Mouse (Mus musculus): Measurements from ENCODE around the gene Gm3336. TPM values are rescaled to one million over a fixed set of nuclear protein-coding genes. Genes with fewer than 3 reads are reported as not detected.

The Gm3336 gene
- polyA plus RNA-seq, 1 experiment from 2014 or later = 0.47 TPM

DNA sequence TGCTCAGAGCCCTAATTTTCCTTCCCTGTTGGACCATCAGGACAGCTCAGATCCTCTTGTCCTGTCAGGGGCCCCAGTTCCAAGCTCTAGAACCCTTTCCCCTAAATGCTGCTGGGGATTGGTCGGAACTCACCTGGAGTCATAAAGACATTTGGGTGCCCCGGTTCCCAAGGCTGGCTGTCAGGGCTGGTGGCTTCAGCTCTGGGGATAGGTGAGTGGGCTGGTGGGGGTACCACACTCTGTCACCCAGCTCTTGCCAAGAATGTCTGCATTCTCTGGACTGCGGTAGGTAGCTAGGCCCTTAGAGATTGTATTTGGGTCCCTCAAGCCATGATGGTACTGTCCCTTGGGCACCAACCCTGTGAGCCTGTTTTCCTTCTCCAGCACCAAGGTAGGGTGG lies 15.1 kb upstream of the Gm3336 start, which contains the start of gene Iqcn:
Iqcn (plus strand) TSS at position 171 of the 400 bp plus-strand sequence.
- H3K9me3 ChIP-seq (replicated peaks; ENCODE audit: control insufficient read depth, low read length) = no peaks in the 10 kb centered on the region
- no peaks in the 10 kb centered on the region for H3K36me3 ChIP-seq (ENCODE audit: control insufficient read depth, insufficient read depth)
- no peak within 1 kb of the TSS for H3K4me3 ChIP-seq (ENCODE audit: low read depth, low read length)
- WGBS (ENCODE audit: insufficient replicate concordance) = 83% methylated on average over 3 of the region's 3 CpGs
- H3K27me3 ChIP-seq (ENCODE audit: control insufficient read depth, insufficient read depth, low read depth, low read length) = no peaks in the 10 kb centered on the region
- no peak for ATAC-seq (ENCODE audit: low read depth)
- peaks cover 13% of the 10 kb centered on the region for H3K4me1 ChIP-seq (ENCODE audit: control insufficient read depth, low read depth, low read length)
- no peak within 1 kb of the TSS for H3K4me2 ChIP-seq (ENCODE audit: low read depth, low read length)
- H3K27ac ChIP-seq (ENCODE audit: low read length) = no peak within 1 kb of the TSS
- H3K9ac ChIP-seq (ENCODE audit: low read depth, low read length) = no peak within 1 kb of the TSS

DNA sequence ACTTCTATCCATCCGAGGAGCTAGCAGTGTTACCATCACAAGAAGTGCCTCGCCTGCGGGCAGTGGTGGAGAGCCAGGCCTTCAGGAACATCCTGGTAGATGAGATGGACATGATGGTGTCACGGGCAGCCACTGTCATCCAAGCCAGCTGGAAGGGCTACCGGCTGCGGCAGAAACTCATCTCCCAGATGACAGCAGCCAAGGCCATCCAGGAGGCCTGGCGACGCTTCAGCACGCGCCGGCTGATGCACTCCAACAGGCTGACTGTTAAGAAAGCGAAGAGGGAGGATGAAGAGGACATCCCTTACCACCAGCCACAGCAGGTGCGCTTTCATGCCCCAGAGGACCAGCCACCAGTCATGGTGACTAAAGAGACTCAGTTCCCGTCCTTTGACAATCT lies 10.1 kb upstream of the Gm3336 start:
- H3K4me1 ChIP-seq (ENCODE audit: control insufficient read depth, low read depth, low read length) = no peaks in the 10 kb centered on the region
- ATAC-seq (ENCODE audit: low read depth) = no peak
- WGBS (ENCODE audit: insufficient replicate concordance) = 72% methylated on average over 14 of the region's 14 CpGs

DNA sequence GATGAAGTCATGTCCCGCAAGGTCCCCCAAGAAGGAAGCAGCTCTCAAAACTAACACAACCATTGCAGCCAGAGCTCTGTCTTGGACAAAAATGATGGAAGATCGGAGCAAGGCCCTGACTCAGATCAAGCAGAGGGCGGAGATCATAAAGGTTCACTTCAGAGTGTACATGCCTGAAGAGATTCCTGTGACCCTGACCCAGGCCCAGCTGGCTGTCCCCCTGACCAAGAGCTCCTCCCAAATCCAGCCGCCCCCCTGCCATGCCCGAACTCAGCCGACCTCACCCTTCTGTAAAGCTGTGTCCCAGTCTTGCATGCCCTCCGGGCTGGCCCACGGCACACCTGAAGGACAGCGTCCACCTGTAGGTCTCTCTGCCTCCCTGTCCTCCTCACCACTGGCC lies 8.5 kb upstream of the Gm3336 start:
- no peak overlapping the region for H3K27ac ChIP-seq (ENCODE audit: low read length)
- no peak overlapping the region for H3K4me2 ChIP-seq (ENCODE audit: low read depth, low read length)
- 75% methylated on average over 9 of the region's 9 CpGs for WGBS (ENCODE audit: insufficient replicate concordance)
- H3K4me3 ChIP-seq (ENCODE audit: low read depth, low read length) = no peak overlapping the region
- H3K4me1 ChIP-seq (ENCODE audit: control insufficient read depth, low read depth, low read length) = no peaks in the 10 kb centered on the region
- H3K9ac ChIP-seq (ENCODE audit: low read depth, low read length) = no peak overlapping the region
- no peaks in the 10 kb centered on the region for H3K36me3 ChIP-seq (ENCODE audit: control insufficient read depth, insufficient read depth)
- no peaks in the 10 kb centered on the region for H3K27me3 ChIP-seq (ENCODE audit: control insufficient read depth, insufficient read depth, low read depth, low read length)
- ATAC-seq (ENCODE audit: low read depth) = no peak
- H3K9me3 ChIP-seq (replicated peaks; ENCODE audit: control insufficient read depth, low read length) = no peaks in the 10 kb centered on the region

More for the DNA sequence above, 10.1 kb upstream of the Gm3336 start:
- no peak overlapping the region for H3K27ac ChIP-seq (ENCODE audit: low read length)
- H3K36me3 ChIP-seq (ENCODE audit: control insufficient read depth, insufficient read depth) = no peaks in the 10 kb centered on the region
- no peaks in the 10 kb centered on the region for H3K27me3 ChIP-seq (ENCODE audit: control insufficient read depth, insufficient read depth, low read depth, low read length)
- H3K9ac ChIP-seq (ENCODE audit: low read depth, low read length) = no peak overlapping the region
- H3K4me2 ChIP-seq (ENCODE audit: low read depth, low read length) = no peak overlapping the region
- H3K4me3 ChIP-seq (ENCODE audit: low read depth, low read length) = no peak overlapping the region
- H3K9me3 ChIP-seq (replicated peaks; ENCODE audit: control insufficient read depth, low read length) = no peaks in the 10 kb centered on the region

DNA sequence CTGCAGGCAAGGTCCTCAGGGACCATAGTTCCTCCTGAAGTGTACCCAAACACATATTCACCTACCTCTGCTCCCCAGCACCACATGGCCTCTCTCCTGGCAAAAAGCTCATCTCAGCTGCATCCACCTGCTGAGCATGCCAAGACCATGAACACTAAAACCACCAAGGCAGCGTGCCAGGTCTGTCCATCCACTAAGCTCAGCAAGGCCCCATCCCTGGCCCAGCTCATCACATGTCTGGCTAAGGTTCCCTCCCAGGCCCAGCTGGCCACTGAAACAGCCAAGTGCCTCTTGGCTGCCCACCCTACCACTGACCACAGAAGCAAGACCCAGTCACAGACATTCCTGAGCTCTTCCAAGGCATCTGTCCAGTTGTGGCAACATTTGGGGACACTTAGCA lies 8.0 kb upstream of the Gm3336 start:
- Histone ChIP-seq H3K9ac (ENCODE audit: low read depth, low read length) (no peak overlapping the region), H3K4me3 (ENCODE audit: low read depth, low read length) (no peak overlapping the region), H3K27me3 (ENCODE audit: control insufficient read depth, insufficient read depth, low read depth, low read length) (no peaks in the 10 kb centered on the region), H3K4me1 (ENCODE audit: control insufficient read depth, low read depth, low read length) (no peaks in the 10 kb centered on the region), H3K27ac (ENCODE audit: low read length) (no peak overlapping the region), H3K36me3 (ENCODE audit: control insufficient read depth, insufficient read depth) (no peaks in the 10 kb centered on the region), H3K4me2 (ENCODE audit: low read depth, low read length) (no peak overlapping the region), H3K9me3 (replicated peaks; ENCODE audit: control insufficient read depth, low read length) (no peaks in the 10 kb centered on the region)
- 65% methylated on average over 1 of the region's 1 CpGs for WGBS (ENCODE audit: insufficient replicate concordance)
- ATAC-seq (ENCODE audit: low read depth) = no peak

DNA sequence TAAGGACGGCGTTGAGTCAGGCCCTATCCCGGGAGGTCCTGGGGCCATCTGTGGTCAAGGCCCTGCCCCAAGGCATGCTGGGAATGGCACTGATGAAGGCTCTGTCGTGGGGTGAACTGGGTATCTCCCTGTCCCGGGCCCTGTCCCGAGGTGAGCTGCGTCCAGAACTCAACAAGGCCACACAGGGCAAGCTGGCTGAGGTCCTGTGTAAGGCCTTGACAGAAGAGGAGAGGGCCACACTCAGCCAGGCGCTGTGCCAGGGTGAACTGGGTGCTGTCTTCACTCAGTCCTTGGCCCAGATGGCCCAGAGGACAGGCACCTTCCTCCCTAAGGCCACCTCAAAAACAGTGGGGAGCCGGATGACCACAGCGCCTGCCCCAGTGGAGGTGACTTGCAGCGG lies 7.3 kb upstream of the Gm3336 start:
- Histone ChIP-seq H3K9me3 (replicated peaks; ENCODE audit: control insufficient read depth, low read length) (no peaks in the 10 kb centered on the region), H3K4me2 (ENCODE audit: low read depth, low read length) (no peak overlapping the region), H3K27ac (ENCODE audit: low read length) (no peak overlapping the region), H3K4me1 (ENCODE audit: control insufficient read depth, low read depth, low read length) (no peaks in the 10 kb centered on the region), H3K4me3 (ENCODE audit: low read depth, low read length) (no peak overlapping the region), H3K9ac (ENCODE audit: low read depth, low read length) (no peak overlapping the region), H3K36me3 (ENCODE audit: control insufficient read depth, insufficient read depth) (no peaks in the 10 kb centered on the region), H3K27me3 (ENCODE audit: control insufficient read depth, insufficient read depth, low read depth, low read length) (no peaks in the 10 kb centered on the region)
- WGBS (ENCODE audit: insufficient replicate concordance) = 62% methylated on average over 11 of the region's 11 CpGs
- ATAC-seq (ENCODE audit: low read depth) = no peak

DNA sequence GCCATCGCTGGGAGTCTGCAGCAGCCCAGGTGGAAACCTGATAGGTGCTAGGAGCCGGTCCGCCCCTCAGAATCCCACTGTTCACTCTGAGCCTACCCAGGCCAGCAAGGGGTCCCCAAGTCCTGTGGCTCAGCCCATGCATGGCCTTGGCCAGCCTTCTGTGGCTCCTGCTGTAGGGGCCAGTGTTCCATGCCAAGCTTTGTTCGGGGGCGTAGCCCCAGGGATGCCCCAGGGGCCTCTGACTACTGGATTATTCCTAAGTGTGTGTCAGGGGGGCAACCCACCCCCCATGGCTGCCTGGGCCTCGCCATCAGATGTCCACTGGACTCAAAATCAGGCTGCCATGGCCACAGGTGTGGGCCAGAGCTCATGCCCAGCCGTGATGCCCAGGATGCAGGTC lies 4.4 kb upstream of the Gm3336 start:
- no peaks in the 10 kb centered on the region for H3K36me3 ChIP-seq (ENCODE audit: control insufficient read depth, insufficient read depth)
- peaks cover 2% of the 10 kb centered on the region for H3K4me1 ChIP-seq (ENCODE audit: control insufficient read depth, low read depth, low read length)
- no peak for ATAC-seq (ENCODE audit: low read depth)
- H3K4me2 ChIP-seq (ENCODE audit: low read depth, low read length) = no peak overlapping the region
- no peak overlapping the region for H3K4me3 ChIP-seq (ENCODE audit: low read depth, low read length)
- 65% methylated on average over 7 of the region's 7 CpGs for WGBS (ENCODE audit: insufficient replicate concordance)
- H3K27ac ChIP-seq (ENCODE audit: low read length) = no peak overlapping the region
- H3K9me3 ChIP-seq (replicated peaks; ENCODE audit: control insufficient read depth, low read length) = no peaks in the 10 kb centered on the region
- no peak overlapping the region for H3K9ac ChIP-seq (ENCODE audit: low read depth, low read length)
- no peaks in the 10 kb centered on the region for H3K27me3 ChIP-seq (ENCODE audit: control insufficient read depth, insufficient read depth, low read depth, low read length)

DNA sequence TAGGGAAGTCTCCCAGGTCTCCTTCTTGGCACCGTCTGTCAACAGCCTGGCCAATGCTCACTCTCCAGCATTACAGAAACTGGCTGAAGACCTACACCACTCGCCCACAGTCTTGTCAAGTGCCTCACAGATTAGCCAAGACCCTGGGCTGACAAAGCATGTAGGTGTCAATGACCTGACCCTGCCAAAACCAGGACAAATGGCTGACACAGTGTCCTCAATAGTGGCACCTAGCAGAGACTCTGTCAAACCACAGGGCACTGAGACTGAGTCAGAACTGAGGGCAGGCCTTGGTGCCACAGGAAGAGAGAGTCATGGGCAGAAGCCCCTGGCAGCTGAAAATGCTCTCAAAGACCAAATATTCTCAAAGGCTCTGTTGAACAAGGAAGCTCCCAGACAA lies 3.3 kb upstream of the Gm3336 start:
- Histone ChIP-seq H3K27me3 (ENCODE audit: control insufficient read depth, insufficient read depth, low read depth, low read length) (no peaks in the 10 kb centered on the region), H3K36me3 (ENCODE audit: control insufficient read depth, insufficient read depth) (no peaks in the 10 kb centered on the region), H3K4me1 (ENCODE audit: control insufficient read depth, low read depth, low read length) (peaks cover 2% of the 10 kb centered on the region), H3K9me3 (replicated peaks; ENCODE audit: control insufficient read depth, low read length) (no peaks in the 10 kb centered on the region), H3K9ac (ENCODE audit: low read depth, low read length) (no peak overlapping the region), H3K4me3 (ENCODE audit: low read depth, low read length) (no peak overlapping the region), H3K4me2 (ENCODE audit: low read depth, low read length) (no peak overlapping the region), H3K27ac (ENCODE audit: low read length) (no peak overlapping the region)
- ATAC-seq (ENCODE audit: low read depth) = no peak
- 47% methylated on average over 2 of the region's 2 CpGs for WGBS (ENCODE audit: insufficient replicate concordance)

DNA sequence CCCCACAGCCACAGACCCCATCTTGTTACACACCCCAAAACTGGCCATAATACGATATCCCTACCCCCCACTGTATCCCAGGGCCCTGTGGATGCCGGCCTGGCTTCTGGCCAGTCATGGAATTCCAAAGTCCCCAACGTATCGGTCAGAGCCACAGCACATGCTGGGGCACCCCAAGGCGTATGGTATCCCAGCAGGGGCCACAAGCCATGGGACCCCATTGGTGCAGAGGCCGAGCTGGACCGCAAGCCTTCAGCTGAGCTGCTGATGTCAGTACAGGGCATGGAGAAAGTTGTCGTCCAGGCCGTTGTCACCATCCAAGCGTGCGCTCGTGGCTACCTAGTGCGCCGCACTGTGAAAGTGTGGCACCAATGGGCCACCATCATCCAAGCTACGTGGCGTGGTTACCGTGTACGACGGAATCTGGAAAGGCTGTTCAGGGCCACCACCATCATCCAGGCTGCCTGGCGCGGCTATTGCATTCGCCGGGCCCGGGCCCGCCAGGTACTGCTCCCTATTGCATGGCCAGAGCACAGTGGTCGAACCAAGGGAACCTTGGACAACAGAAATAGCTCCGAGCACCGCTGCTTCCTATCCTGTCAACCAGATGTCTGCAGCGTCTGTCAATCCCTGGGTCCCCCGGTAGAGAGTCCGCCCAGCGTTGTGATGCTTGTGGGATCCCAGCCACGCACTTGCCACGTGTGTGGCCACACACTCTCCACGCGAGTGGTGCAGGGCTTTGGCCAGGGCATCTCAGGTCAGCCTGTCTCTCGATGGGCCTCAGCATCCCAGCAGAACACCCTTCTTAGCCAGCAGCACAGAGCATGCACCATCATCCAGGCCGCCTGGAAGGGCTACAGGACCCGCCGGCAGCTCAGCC lies 1.6 kb upstream of the Gm3336 start:
- H3K9me3 ChIP-seq (replicated peaks; ENCODE audit: control insufficient read depth, low read length) = no peaks in the 10 kb centered on the region
- H3K4me1 ChIP-seq (ENCODE audit: control insufficient read depth, low read depth, low read length) = peaks cover 2% of the 10 kb centered on the region
- no peak overlapping the region for H3K27ac ChIP-seq (ENCODE audit: low read length)
- no peaks in the 10 kb centered on the region for H3K36me3 ChIP-seq (ENCODE audit: control insufficient read depth, insufficient read depth)
- H3K4me3 ChIP-seq (ENCODE audit: low read depth, low read length) = no peak overlapping the region
- no peak for ATAC-seq (ENCODE audit: low read depth)
- WGBS (ENCODE audit: insufficient replicate concordance) = 71% methylated on average over 40 of the region's 40 CpGs
- no peaks in the 10 kb centered on the region for H3K27me3 ChIP-seq (ENCODE audit: control insufficient read depth, insufficient read depth, low read depth, low read length)
- no peak overlapping the region for H3K9ac ChIP-seq (ENCODE audit: low read depth, low read length)
- no peak overlapping the region for H3K4me2 ChIP-seq (ENCODE audit: low read depth, low read length)

DNA sequence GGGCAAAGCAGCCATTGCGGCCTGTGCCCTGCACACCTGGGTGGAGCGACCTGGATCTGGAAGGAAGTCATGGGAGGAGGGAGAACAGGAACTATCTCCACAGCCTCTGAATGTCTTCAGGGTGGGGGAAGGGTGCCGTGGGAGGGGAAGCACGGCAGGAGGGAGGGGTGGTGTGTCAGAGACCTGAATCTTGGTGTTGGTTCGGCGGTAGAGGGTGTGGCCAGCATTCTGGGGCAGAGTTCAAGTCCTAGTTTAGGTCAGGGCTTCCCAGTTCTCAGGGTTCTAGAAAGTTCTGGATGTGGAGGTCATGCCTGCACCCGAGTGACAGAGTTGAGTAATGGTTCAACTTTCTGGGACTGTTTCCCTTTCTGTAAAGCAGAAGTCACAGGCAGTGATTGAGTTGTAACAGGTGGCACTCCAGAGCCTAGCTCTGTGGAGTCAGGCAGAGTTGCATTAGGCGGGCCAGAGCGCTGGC lies 1.5 kb downstream of the Gm3336 start:
- H3K4me3 ChIP-seq (ENCODE audit: low read depth, low read length) = no peak overlapping the region
- whole genome bisulfite sequencing (ENCODE audit: insufficient replicate concordance) = 37% methylated on average over 9 of the region's 9 CpGs
- no peak overlapping the region for H3K27ac ChIP-seq (ENCODE audit: low read length)
- no peak for ATAC-seq (ENCODE audit: low read depth)
- H3K4me1 ChIP-seq (ENCODE audit: control insufficient read depth, low read depth, low read length) = peaks cover 2% of the 10 kb centered on the region
- H3K36me3 ChIP-seq (ENCODE audit: control insufficient read depth, insufficient read depth) = no peaks in the 10 kb centered on the region
- no peak overlapping the region for H3K4me2 ChIP-seq (ENCODE audit: low read depth, low read length)
- no peak overlapping the region for H3K9ac ChIP-seq (ENCODE audit: low read depth, low read length)
- no peaks in the 10 kb centered on the region for H3K9me3 ChIP-seq (replicated peaks; ENCODE audit: control insufficient read depth, low read length)
- no peaks in the 10 kb centered on the region for H3K27me3 ChIP-seq (ENCODE audit: control insufficient read depth, insufficient read depth, low read depth, low read length)
